Mouse (Mus musculus) thymus, postnatal 10 days (tissue): ENCODE results near the gene Gp9.
A peak's percentile ranks its signal among the peaks of the same experiment; 100 is the strongest.
"Not testable (repeated sequence)": the region's sequence is repeated elsewhere in the genome, so short reads cannot be mapped to it uniquely, and the experiment has no call there.

ENCODE experiments used
- DNase-seq, 2 experiments: peaks; one replicate each; pipeline ENCODE4 v3.0.0; 2021; ENCODE audit warnings: low spot score in 2 of 2

Gene Gp9

GRCm38 (mm10) chr6:87750184-87750910 is 27.5 kb upstream of the Gp9 start:
- DNase-seq: no peak

GRCm38 (mm10) chr6:87751574-87751973 is 26.3 kb upstream of the Gp9 start:
- DNase-seq: no peak

GRCm38 (mm10) chr6:87755196-87755595 is 22.7 kb upstream of the Gp9 start:
- DNase-seq: no peak

GRCm38 (mm10) chr6:87756896-87757295 is 21.0 kb upstream of the Gp9 start:
- no peak for DNase-seq

GRCm38 (mm10) chr6:87759404-87759803 is 18.5 kb upstream of the Gp9 start:
- DNase-seq: no peak

- DNase-seq: no peak
These were observed 18.0 kb upstream of the Gp9 start for GRCm38 (mm10) chr6:87759850-87760249.

GRCm38 (mm10) chr6:87762161-87762560 is 15.7 kb upstream of the Gp9 start:
- DNase-seq: no peak

GRCm38 (mm10) chr6:87763376-87764280 is 14.2 kb upstream of the Gp9 start:
- DNase-seq: peak in 1 of 2 experiments; percentile 26

- not testable (repeated sequence) for DNase-seq
These were observed 13.6 kb upstream of the Gp9 start for GRCm38 (mm10) chr6:87764296-87764695.

- no peak for DNase-seq
These were observed 7.2 kb upstream of the Gp9 start for GRCm38 (mm10) chr6:87770626-87771025.

GRCm38 (mm10) chr6:87774466-87774865 is 3.4 kb upstream of the Gp9 start:
- DNase-seq: no peak

- DNase-seq: no peak
These were observed 3.0 kb upstream of the Gp9 start for GRCm38 (mm10) chr6:87774909-87775308.

GRCm38 (mm10) chr6:87775588-87776245 is 2.2 kb upstream of the Gp9 start:
- DNase-seq: no peak

- no peak for DNase-seq
These were observed 1.2 kb upstream of the Gp9 start for GRCm38 (mm10) chr6:87776663-87777062.

- DNase-seq: no peak
These were observed 662 bp downstream of the Gp9 start for GRCm38 (mm10) chr6:87778294-87779173.

GRCm38 (mm10) chr6:87779174-87780165 is 1.6 kb downstream of the Gp9 start:
- DNase-seq: no peak

GRCm38 (mm10) chr6:87780546-87781301 is 2.9 kb downstream of the Gp9 start:
- no peak for DNase-seq

- DNase-seq: no peak
These were observed 6.2 kb downstream of the Gp9 start for GRCm38 (mm10) chr6:87784033-87784432.

- DNase-seq: no peak
These were observed 8.7 kb downstream of the Gp9 start for GRCm38 (mm10) chr6:87786621-87787020.
